Mouse (Mus musculus) CD8-positive naive resting alpha-beta T cell, adult 2 months (primary cell): ENCODE data around the gene Gm28961.
"Not testable (repeated sequence)": the region's sequence is repeated elsewhere in the genome, so short reads cannot be mapped to it uniquely, and the experiment has no call there.

Experiments used
- DNase-seq, 2 experiments: peaks; one replicate each; pipeline ENCODE4 v3.0.0; 2022; ENCODE audit warnings: low read depth in 2 of 2, low spot score in 2 of 2

The Gm28961 gene

GRCm38 (mm10) chrY:57705397-57705796, at the start of gene Gm28961:
TSS of gene Gm28961 (plus strand) at chrY:57705697.
- not testable (repeated sequence) for DNase-seq
